Mouse (Mus musculus) embryonic facial prominence, embryonic 12.5 days (tissue): ENCODE measurements around the gene Exoc4. TPM values are rescaled to one million over a fixed set of nuclear protein-coding genes. Genes with fewer than 3 reads are reported as not detected.

Experiments
- ATAC-seq: fragments of 200-750 bp; cut with Nextera tagmentation; 2 replicates; pipeline ENCODE4 v1.8.0; 2017; ENCODE audit not compliant: insufficient number of reproducible peaks, insufficient read depth, low FRiP score, low TSS enrichment
- H3K27ac ChIP-seq: fragments of 300-500 bp; sonication (generic); 2 replicates; pipeline ENCODE4 v1.5.1; 2016; ENCODE audit warnings: mild to moderate bottlenecking
- H3K27me3 ChIP-seq: fragments of 300-500 bp; sonication (generic); 2 replicates; pipeline ENCODE4 v1.6.1; 2016; ENCODE audit warnings: mild to moderate bottlenecking, moderate library complexity
- H3K36me3 ChIP-seq: fragments of 300-500 bp; sonication (generic); 2 replicates; pipeline ENCODE4 v1.6.1; 2016; ENCODE audit warnings: mild to moderate bottlenecking
- H3K4me1 ChIP-seq: fragments of 300-500 bp; sonication (generic); 2 replicates; pipeline ENCODE4 v1.6.1; 2016
- H3K4me2 ChIP-seq: fragments of 300-500 bp; sonication (generic); replicated peaks from 2 replicates; pipeline ENCODE4 v1.6.1; 2016; ENCODE audit warnings: mild to moderate bottlenecking, moderate library complexity
- H3K4me3 ChIP-seq: fragments of 300-500 bp; sonication (generic); 2 replicates; pipeline ENCODE4 v1.5.1; 2016; ENCODE audit warnings: mild to moderate bottlenecking
- H3K9ac ChIP-seq: fragments of 300-500 bp; sonication (generic); 2 replicates; pipeline ENCODE4 v1.6.1; 2016; ENCODE audit warnings: mild to moderate bottlenecking, moderate library complexity
- H3K9me3 ChIP-seq: fragments of 300-500 bp; sonication (generic); 2 replicates; pipeline ENCODE4 v1.6.1; 2016; ENCODE audit warnings: mild to moderate bottlenecking, moderate library complexity
- WGBS: fragments of 180-500 bp; shearing (Covaris S2); methylation state at CpG from one replicate; pipeline ENCODE4 v1.1.7; 2016; 5-methylcytosine and 5-hydroxymethylcytosine counted together
- polyA plus RNA-seq: library from polyadenylated mRNA; unstranded; fragments of >200 nt; fragmentation: Nextera tagmentation; extraction: Ambion mirVana; gene quantifications from 2 replicates; pipeline ENCODE4 v1.2.1, GENCODE M21; 2016

The Exoc4 gene
- polyA plus RNA-seq, 1 experiment from 2014 or later = 39.1 TPM

- no peak overlapping the region for H3K27ac ChIP-seq
- no peak overlapping the region for H3K9ac ChIP-seq
- no peak overlapping the region for H3K4me2 ChIP-seq
- no peak overlapping the region for H3K4me3 ChIP-seq
- H3K9me3 ChIP-seq = no peaks in the 10 kb centered on the region
- H3K36me3 ChIP-seq = no peaks in the 10 kb centered on the region
- no peaks in the 10 kb centered on the region for H3K4me1 ChIP-seq
- H3K27me3 ChIP-seq = no peaks in the 10 kb centered on the region
- ATAC-seq = no peak
These were observed 176.1 kb downstream of the Exoc4 start for GRCm38 (mm10) chr6:33425007-33425406.

GRCm38 (mm10) chr6:33431207-33431787 is 182.4 kb downstream of the Exoc4 start:
- no peak overlapping the region for H3K4me3 ChIP-seq
- ATAC-seq = no peak
- no peaks in the 10 kb centered on the region for H3K27me3 ChIP-seq
- no peak overlapping the region for H3K27ac ChIP-seq
- H3K36me3 ChIP-seq = no peaks in the 10 kb centered on the region
- H3K4me2 ChIP-seq = no peak overlapping the region
- no peaks in the 10 kb centered on the region for H3K9me3 ChIP-seq
- H3K9ac ChIP-seq = no peak overlapping the region
- 49% methylated on average over 4 of the region's 4 CpGs for WGBS
- H3K4me1 ChIP-seq = no peaks in the 10 kb centered on the region

GRCm38 (mm10) chr6:33440508-33440907 is 191.6 kb downstream of the Exoc4 start:
- 81% methylated on average over 1 of the region's 1 CpGs for WGBS
- Histone ChIP-seq H3K4me2 (no peak overlapping the region), H3K4me3 (no peak overlapping the region), H3K36me3 (peaks cover 5% of the 10 kb centered on the region; the same call in 1 of the 2 replicates), H3K9me3 (no peaks in the 10 kb centered on the region), H3K27me3 (no peaks in the 10 kb centered on the region), H3K27ac (no peak overlapping the region), H3K4me1 (no peaks in the 10 kb centered on the region), H3K9ac (no peak overlapping the region)
- no peak for ATAC-seq

GRCm38 (mm10) chr6:33453810-33454209 is 204.9 kb downstream of the Exoc4 start:
- Histone ChIP-seq H3K4me1 (no peaks in the 10 kb centered on the region), H3K36me3 (no peaks in the 10 kb centered on the region), H3K4me2 (no peak overlapping the region), H3K4me3 (no peak overlapping the region), H3K27me3 (no peaks in the 10 kb centered on the region), H3K9me3 (no peaks in the 10 kb centered on the region), H3K9ac (no peak overlapping the region), H3K27ac (no peak overlapping the region)
- WGBS = 95% methylated on average over 2 of the region's 2 CpGs
- ATAC-seq = no peak

GRCm38 (mm10) chr6:33454354-33454753 is 205.5 kb downstream of the Exoc4 start:
- no peaks in the 10 kb centered on the region for H3K27me3 ChIP-seq
- no peak overlapping the region for H3K27ac ChIP-seq
- WGBS = 54% methylated on average over 2 of the region's 2 CpGs
- no peak for ATAC-seq
- H3K4me3 ChIP-seq = no peak overlapping the region
- no peaks in the 10 kb centered on the region for H3K4me1 ChIP-seq
- H3K4me2 ChIP-seq = no peak overlapping the region
- no peaks in the 10 kb centered on the region for H3K36me3 ChIP-seq
- H3K9ac ChIP-seq = no peak overlapping the region
- H3K9me3 ChIP-seq = no peaks in the 10 kb centered on the region

GRCm38 (mm10) chr6:33455238-33455637 is 206.4 kb downstream of the Exoc4 start:
- Histone ChIP-seq H3K27me3 (no peaks in the 10 kb centered on the region), H3K4me2 (no peak overlapping the region), H3K9me3 (no peaks in the 10 kb centered on the region), H3K9ac (no peak overlapping the region), H3K27ac (no peak overlapping the region), H3K4me1 (no peaks in the 10 kb centered on the region), H3K4me3 (no peak overlapping the region), H3K36me3 (no peaks in the 10 kb centered on the region)
- no peak for ATAC-seq
- WGBS = 96% methylated on average over 1 of the region's 1 CpGs

GRCm38 (mm10) chr6:33464862-33465261 is 216.0 kb downstream of the Exoc4 start:
- H3K4me3 ChIP-seq = no peak overlapping the region
- H3K36me3 ChIP-seq = no peaks in the 10 kb centered on the region
- H3K4me1 ChIP-seq = no peaks in the 10 kb centered on the region; the same call in 1 of the 2 replicates
- 83% methylated on average over 3 of the region's 3 CpGs for WGBS
- H3K9ac ChIP-seq = no peak overlapping the region
- H3K27ac ChIP-seq = no peak overlapping the region
- H3K9me3 ChIP-seq = no peaks in the 10 kb centered on the region
- no peaks in the 10 kb centered on the region for H3K27me3 ChIP-seq
- no peak for ATAC-seq
- H3K4me2 ChIP-seq = no peak overlapping the region

- Histone ChIP-seq H3K4me1 (no peaks in the 10 kb centered on the region; the same call in 1 of the 2 replicates), H3K4me3 (no peak overlapping the region), H3K9ac (no peak overlapping the region), H3K27ac (no peak overlapping the region), H3K36me3 (no peaks in the 10 kb centered on the region), H3K4me2 (no peak overlapping the region), H3K27me3 (no peaks in the 10 kb centered on the region), H3K9me3 (no peaks in the 10 kb centered on the region)
- 64% methylated on average over 3 of the region's 3 CpGs for WGBS
- no peak for ATAC-seq
These were observed 216.5 kb downstream of the Exoc4 start for GRCm38 (mm10) chr6:33465392-33465791.

GRCm38 (mm10) chr6:33466168-33466839 is 217.4 kb downstream of the Exoc4 start:
- H3K4me3 ChIP-seq = no peak overlapping the region
- no peaks in the 10 kb centered on the region for H3K9me3 ChIP-seq
- H3K4me1 ChIP-seq = no peaks in the 10 kb centered on the region; the same call in 1 of the 2 replicates
- H3K27me3 ChIP-seq = no peaks in the 10 kb centered on the region
- no peak overlapping the region for H3K4me2 ChIP-seq
- ATAC-seq = no peak
- no peaks in the 10 kb centered on the region for H3K36me3 ChIP-seq
- 92% methylated on average over 5 of the region's 5 CpGs for WGBS
- no peak overlapping the region for H3K9ac ChIP-seq
- no peak overlapping the region for H3K27ac ChIP-seq

GRCm38 (mm10) chr6:33468480-33468879 is 219.6 kb downstream of the Exoc4 start:
- no peak for ATAC-seq
- H3K27me3 ChIP-seq = no peaks in the 10 kb centered on the region
- no peak overlapping the region for H3K4me3 ChIP-seq
- H3K9ac ChIP-seq = no peak overlapping the region
- WGBS = 89% methylated on average over 5 of the region's 5 CpGs
- H3K9me3 ChIP-seq = no peaks in the 10 kb centered on the region
- H3K4me1 ChIP-seq = no peaks in the 10 kb centered on the region; the same call in 1 of the 2 replicates
- H3K27ac ChIP-seq = no peak overlapping the region
- no peaks in the 10 kb centered on the region for H3K36me3 ChIP-seq
- no peak overlapping the region for H3K4me2 ChIP-seq

GRCm38 (mm10) chr6:33476134-33476533 is 227.2 kb downstream of the Exoc4 start:
- ATAC-seq = no peak
- no peak overlapping the region for H3K9ac ChIP-seq
- H3K4me3 ChIP-seq = no peak overlapping the region
- 89% methylated on average over 2 of the region's 2 CpGs for WGBS
- H3K4me2 ChIP-seq = no peak overlapping the region
- no peaks in the 10 kb centered on the region for H3K27me3 ChIP-seq
- H3K36me3 ChIP-seq = no peaks in the 10 kb centered on the region
- H3K9me3 ChIP-seq = no peaks in the 10 kb centered on the region
- no peak overlapping the region for H3K27ac ChIP-seq
- H3K4me1 ChIP-seq = no peaks in the 10 kb centered on the region

- Histone ChIP-seq H3K4me3 (no peak overlapping the region), H3K27ac (no peak overlapping the region), H3K27me3 (no peaks in the 10 kb centered on the region), H3K4me1 (no peaks in the 10 kb centered on the region), H3K36me3 (no peaks in the 10 kb centered on the region), H3K4me2 (no peak overlapping the region), H3K9ac (no peak overlapping the region), H3K9me3 (no peaks in the 10 kb centered on the region)
- WGBS = 81% methylated on average over 9 of the region's 9 CpGs
- no peak for ATAC-seq
These were observed 235.7 kb downstream of the Exoc4 start for GRCm38 (mm10) chr6:33484568-33484967.
